Mouse (Mus musculus): ENCODE data around the gene Hist1h4f. TPM values are rescaled to one million over a fixed set of nuclear protein-coding genes. Genes with fewer than 3 reads are reported as not detected.

The Hist1h4f gene
- polyA plus RNA-seq, 1 experiment from 2014 or later = not detected

Small RNAs within 50 kb of the gene (microRNA-seq; reads per million reads assigned to microRNA genes)
- gene Gm44297 = not detected
- gene Gm44359 = not detected
- gene Gm44394 = not detected
- not detected for gene n-TStga1

Other genes starting within 250 kb of the Hist1h4f start
- gene Zfp322a, start 182.4 kb downstream of the Hist1h4f start, polyA plus RNA-seq (2014; fragmentation: Nextera tagmentation; extraction: Ambion mirVana) = 39.5 and 41.0 TPM in 2 replicates
- gene Abt1, start 127.8 kb downstream of the Hist1h4f start, polyA plus RNA-seq (2014; fragmentation: Nextera tagmentation; extraction: Ambion mirVana) = 8.3 and 9.1 TPM in 2 replicates
- 1.7 and 1.9 TPM in 2 replicates for gene Btn1a1, start 85.7 kb downstream of the Hist1h4f start, polyA plus RNA-seq (2014; fragmentation: Nextera tagmentation; extraction: Ambion mirVana)
- 0.40 and 0.43 TPM in 2 replicates for gene Btn2a2, start 62.8 kb downstream of the Hist1h4f start, polyA plus RNA-seq (2014; fragmentation: Nextera tagmentation; extraction: Ambion mirVana)
- gene Hist1h4h, start 20.6 kb downstream of the Hist1h4f start, polyA plus RNA-seq (2014; fragmentation: Nextera tagmentation; extraction: Ambion mirVana) = 7.5 and 8.5 TPM in 2 replicates
- 3.8 and 5.4 TPM in 2 replicates for gene Hist1h2af, start 17.7 kb downstream of the Hist1h4f start, polyA plus RNA-seq (2014; fragmentation: Nextera tagmentation; extraction: Ambion mirVana)
- 3.0 and 4.3 TPM in 2 replicates for gene Hist1h3g, start 16.2 kb downstream of the Hist1h4f start, polyA plus RNA-seq (2014; fragmentation: Nextera tagmentation; extraction: Ambion mirVana)
- gene Hist1h2bh, start 8.3 kb downstream of the Hist1h4f start, polyA plus RNA-seq (2014; fragmentation: Nextera tagmentation; extraction: Ambion mirVana) = 0.65 and 0.66 TPM in 2 replicates
- 0.65 and 0.72 TPM in 2 replicates for gene Hist1h3f, start 7.6 kb downstream of the Hist1h4f start, polyA plus RNA-seq (2014; fragmentation: Nextera tagmentation; extraction: Ambion mirVana)
- gene Hist1h1d, start 1.6 kb upstream of the Hist1h4f start, polyA plus RNA-seq (2014; fragmentation: Nextera tagmentation; extraction: Ambion mirVana) = 0.24 and 0.41 TPM in 2 replicates
- gene Hist1h3e, start 10.7 kb upstream of the Hist1h4f start, polyA plus RNA-seq (2014; fragmentation: Nextera tagmentation; extraction: Ambion mirVana) = 2.0 TPM in 2 replicates
- gene Hist1h2ae, start 19.6 kb upstream of the Hist1h4f start, polyA plus RNA-seq (2014; fragmentation: Nextera tagmentation; extraction: Ambion mirVana) = 34.9 and 49.1 TPM in 2 replicates
- gene Hist1h2bg, start 19.7 kb upstream of the Hist1h4f start, polyA plus RNA-seq (2014; fragmentation: Nextera tagmentation; extraction: Ambion mirVana) = 3.7 and 6.2 TPM in 2 replicates
- gene Hist1h2bf, start 22.5 kb upstream of the Hist1h4f start, polyA plus RNA-seq (2014; fragmentation: Nextera tagmentation; extraction: Ambion mirVana) = 0.61 and 3.7 TPM in 2 replicates
- gene Hist1h2ad, start 22.7 kb upstream of the Hist1h4f start, polyA plus RNA-seq (2014; fragmentation: Nextera tagmentation; extraction: Ambion mirVana) = 0.44 and 0.53 TPM in 2 replicates
- gene Hist1h3d, start 24.1 kb upstream of the Hist1h4f start, polyA plus RNA-seq (2014; fragmentation: Nextera tagmentation; extraction: Ambion mirVana) = 2.2 and 3.7 TPM in 2 replicates
- gene Hist1h4d, start 29.9 kb upstream of the Hist1h4f start, polyA plus RNA-seq (2014; fragmentation: Nextera tagmentation; extraction: Ambion mirVana) = 38.6 and 49.0 TPM in 2 replicates
- gene Hist1h2be, start 69.5 kb upstream of the Hist1h4f start, polyA plus RNA-seq (2014; fragmentation: Nextera tagmentation; extraction: Ambion mirVana) = 1.3 and 1.8 TPM in 2 replicates
- 8.7 and 10.0 TPM in 2 replicates for gene Hist1h1e, start 70.9 kb upstream of the Hist1h4f start, polyA plus RNA-seq (2014; fragmentation: Nextera tagmentation; extraction: Ambion mirVana)
- 0.46 and 0.65 TPM in 2 replicates for gene Hist1h2ac, start 132.3 kb upstream of the Hist1h4f start, polyA plus RNA-seq (2014; fragmentation: Nextera tagmentation; extraction: Ambion mirVana)
- 51.9 and 57.5 TPM in 2 replicates for gene Hist1h2bc, start 132.6 kb upstream of the Hist1h4f start, polyA plus RNA-seq (2014; fragmentation: Nextera tagmentation; extraction: Ambion mirVana)
- 0.30 TPM in 1 of 2 replicates, not detected in the other for gene Hist1h1t, start 144.2 kb upstream of the Hist1h4f start, polyA plus RNA-seq (2014; fragmentation: Nextera tagmentation; extraction: Ambion mirVana)
- 2.2 and 3.2 TPM in 2 replicates for gene Hist1h4c, start 146.8 kb upstream of the Hist1h4f start, polyA plus RNA-seq (2014; fragmentation: Nextera tagmentation; extraction: Ambion mirVana)
- gene Hfe, start 159.2 kb upstream of the Hist1h4f start, polyA plus RNA-seq (2014; fragmentation: Nextera tagmentation; extraction: Ambion mirVana) = 13.0 and 15.1 TPM in 2 replicates
- 36.9 and 43.9 TPM in 2 replicates for gene Hist1h1c, start 187.2 kb upstream of the Hist1h4f start, polyA plus RNA-seq (2014; fragmentation: Nextera tagmentation; extraction: Ambion mirVana)
- gene Hist1h3c, start 194.0 kb upstream of the Hist1h4f start, polyA plus RNA-seq (2014; fragmentation: Nextera tagmentation; extraction: Ambion mirVana) = 2.5 and 2.7 TPM in 2 replicates
- gene Hist1h2bb, start 195.1 kb upstream of the Hist1h4f start, polyA plus RNA-seq (2014; fragmentation: Nextera tagmentation; extraction: Ambion mirVana) = 1.7 and 2.3 TPM in 2 replicates
- gene Hist1h2ab, start 199.5 kb upstream of the Hist1h4f start, polyA plus RNA-seq (2014; fragmentation: Nextera tagmentation; extraction: Ambion mirVana) = 14.5 and 14.6 TPM in 2 replicates
- gene Hist1h3b, start 200.6 kb upstream of the Hist1h4f start, polyA plus RNA-seq (2014; fragmentation: Nextera tagmentation; extraction: Ambion mirVana) = 4.6 and 6.7 TPM in 2 replicates
- 0.63 TPM in 1 of 2 replicates, not detected in the other for gene Hist1h4b, start 205.4 kb upstream of the Hist1h4f start, polyA plus RNA-seq (2014; fragmentation: Nextera tagmentation; extraction: Ambion mirVana)
- 1.1 TPM in 1 of 2 replicates, not detected in the other for gene Hist1h4a, start 209.6 kb upstream of the Hist1h4f start, polyA plus RNA-seq (2014; fragmentation: Nextera tagmentation; extraction: Ambion mirVana)
- gene Hist1h3a, start 210.7 kb upstream of the Hist1h4f start, polyA plus RNA-seq (2014; fragmentation: Nextera tagmentation; extraction: Ambion mirVana) = 2.6 and 3.0 TPM in 2 replicates
- 1.6 and 2.7 TPM in 2 replicates for gene Hist1h1a, start 212.0 kb upstream of the Hist1h4f start, polyA plus RNA-seq (2014; fragmentation: Nextera tagmentation; extraction: Ambion mirVana)
- not detected in 2 replicates for gene Trim38, start 218.3 kb upstream of the Hist1h4f start, polyA plus RNA-seq (2014; fragmentation: Nextera tagmentation; extraction: Ambion mirVana)